Mouse (Mus musculus) CH12.LX (cell line): ENCODE results near the gene Ror2. TPM values are rescaled to one million over a fixed set of nuclear protein-coding genes. Genes with fewer than 3 reads are reported as not detected.
A peak's percentile ranks its signal among the peaks of the same experiment; 100 is the strongest.

ENCODE experiments used
- DNase-seq: peaks from one replicate; pipeline ENCODE4 v3.0.0-alpha.2; 2013; ENCODE audit errors: extremely low read depth
- H3K27ac ChIP-seq: 2 replicates; pipeline ENCODE4 v1.5.1; 2012; ENCODE audit warnings: low read depth, mild to moderate bottlenecking, control low read depth, moderate library complexity; ENCODE audit not compliant: insufficient read depth
- H3K27me3 ChIP-seq: replicated peaks from 2 replicates; pipeline ENCODE3; 2012; ENCODE audit warnings: inconsistent platforms
- H3K36me3 ChIP-seq, 2 experiments: replicated peaks in 1 of 2; 2 replicates each; pipeline versions ENCODE3 to v1.6.1; 2012; ENCODE audit warnings: inconsistent platforms in 1 of 2, low read length in 1 of 2, mild to moderate bottlenecking in 1 of 2, mixed read lengths in 1 of 2, moderate library complexity in 1 of 2; ENCODE audit not compliant: control insufficient read depth in 1 of 2, insufficient read depth in 1 of 2
- H3K4me1 ChIP-seq, 2 experiments: 2 replicates each; pipeline ENCODE4 v1.6.1; 2012; ENCODE audit warnings: inconsistent platforms in 1 of 2, moderate library complexity in 1 of 2; ENCODE audit not compliant: insufficient read depth in 2 of 2, control insufficient read depth in 1 of 2
- H3K4me2 ChIP-seq: 2 replicates; pipeline ENCODE4 v1.6.1; 2012; ENCODE audit warnings: low read depth, mild to moderate bottlenecking, control low read depth; ENCODE audit not compliant: poor library complexity, insufficient read depth, severe bottlenecking
- H3K4me3 ChIP-seq, 3 experiments: fragments of 150-350 bp in 1 of 3; sonication (generic) in 1 of 3; replicated peaks in 1 of 3; 2 replicates each; pipeline versions ENCODE3 to v1.5.1; 2011 to 2012; ENCODE audit warnings: low read depth in 2 of 3, low read length in 2 of 3, mild to moderate bottlenecking in 2 of 3, moderate library complexity in 2 of 3, control low read depth in 1 of 3, improper control_type of control experiment in 1 of 3, inconsistent platforms in 1 of 3, mixed read lengths in 1 of 3; ENCODE audit not compliant: poor library complexity in 1 of 3
- H3K79me2 ChIP-seq: replicated peaks from 2 replicates; pipeline ENCODE4 v1.6.1; 2012; ENCODE audit warnings: mild to moderate bottlenecking, moderate library complexity; ENCODE audit not compliant: control insufficient read depth, poor library complexity, insufficient read depth, severe bottlenecking; ENCODE audit errors: extremely low read depth
- H3K9ac ChIP-seq: 2 replicates; pipeline ENCODE4 v1.6.1; 2012; ENCODE audit warnings: low read depth, mild to moderate bottlenecking, control low read depth, moderate library complexity; ENCODE audit not compliant: insufficient read depth
- H3K9me3 ChIP-seq: replicated peaks from 2 replicates; pipeline ENCODE3; 2012; ENCODE audit warnings: low read length, inconsistent platforms, mixed read lengths
- CTCF ChIP-seq, 2 experiments: IDR thresholded peaks in 1 of 2; conservative IDR thresholded peaks in 1 of 2; 2 replicates each; pipeline ENCODE4 v1.5.1; 2011 to 2012; ENCODE audit warnings: low read depth in 2 of 2, low read length in 2 of 2, improper control_type of control experiment in 1 of 2, inconsistent platforms in 1 of 2, mild to moderate bottlenecking in 1 of 2, moderate library complexity in 1 of 2
- GABPA ChIP-seq: IDR thresholded peaks from 2 replicates; pipeline ENCODE4 v1.6.1; 2012; ENCODE audit warnings: low read depth, low read length, improper control_type of control experiment, inconsistent platforms; ENCODE audit not compliant: insufficient replicate concordance
- MAFK ChIP-seq: IDR thresholded peaks from 2 replicates; pipeline ENCODE4 v1.6.1; 2011; ENCODE audit warnings: low read length, improper control_type of control experiment; ENCODE audit not compliant: insufficient replicate concordance
- MAZ ChIP-seq: IDR thresholded peaks from 2 replicates; pipeline ENCODE4 v1.6.1; 2012; ENCODE audit warnings: low read depth, mild to moderate bottlenecking, inconsistent platforms, low read length, improper control_type of control experiment, moderate library complexity
- MXI1 ChIP-seq: IDR thresholded peaks from 2 replicates; pipeline ENCODE4 v1.6.1; 2011; ENCODE audit warnings: mild to moderate bottlenecking, low read depth, low read length, improper control_type of control experiment
- MYC ChIP-seq: IDR thresholded peaks from 2 replicates; pipeline ENCODE4 v1.6.1; 2011; ENCODE audit warnings: low read depth, mild to moderate bottlenecking, improper control_type of control experiment, low read length
- POLR2A ChIP-seq: IDR thresholded peaks from 2 replicates; pipeline ENCODE4 v1.6.1; 2011; ENCODE audit warnings: low read depth, mild to moderate bottlenecking, improper control_type of control experiment, low read length
- RAD21 ChIP-seq: IDR thresholded peaks from 2 replicates; pipeline ENCODE4 v1.6.1; 2011; ENCODE audit warnings: low read depth, mild to moderate bottlenecking, low read length, improper control_type of control experiment, moderate library complexity
- RCOR1 ChIP-seq: conservative IDR thresholded peaks from 2 replicates; pipeline ENCODE4 v1.6.1; 2012; ENCODE audit warnings: low read depth, mild to moderate bottlenecking, inconsistent platforms, low read length, improper control_type of control experiment
- SIN3A ChIP-seq: IDR thresholded peaks from 2 replicates; pipeline ENCODE4 v1.6.1; 2012; ENCODE audit warnings: low read length, improper control_type of control experiment, inconsistent platforms
- SMC3 ChIP-seq: IDR thresholded peaks from 2 replicates; pipeline ENCODE4 v1.6.1; 2011; ENCODE audit warnings: low read depth, low read length, improper control_type of control experiment
- ZC3H11A ChIP-seq: IDR thresholded peaks from 2 replicates; pipeline ENCODE4 v1.6.1; 2012; ENCODE audit warnings: low read depth, mild to moderate bottlenecking, inconsistent platforms, low read length, improper control_type of control experiment
- dilution Hi-C: fragments of 300-500 bp; cut with MboI; formaldehyde crosslinking; loops from 2 replicates; pipeline ENCODE4 v1.14.3; 2020; ENCODE audit warnings: low sequenced_read_pairs; ENCODE audit not compliant: extremely low pct_unique_long_range_greater_than_20kb, extremely low pct_ligation_motif_present
- in situ Hi-C: fragments of 300-500 bp; cut with MboI; formaldehyde crosslinking; loops from 3 replicates; pipeline ENCODE4 v1.14.3; 2019; ENCODE audit warnings: low sequenced_read_pairs, low pct_ligation_motif_present, low pct_unique_long_range_greater_than_20kb, mixed read lengths
- polyA plus RNA-seq: library from polyadenylated mRNA; unstranded; fragments of >175 nt; gene quantifications from 2 replicates; pipeline ENCODE4 v1.2.1, GENCODE M21; 2012; ENCODE audit warnings: low read depth; ENCODE audit not compliant: insufficient read length
- total RNA-seq, 2 experiments: library from RNA; depleted of rRNA; stranded (reverse); fragments of 300-350 nt in 1 of 2; fragments of >200 nt in 1 of 2; gene quantifications; 2 replicates each; pipeline ENCODE4 v1.2.3; 2012 to 2014

The Ror2 gene
- total and polyA plus RNA-seq, 3 experiments = 0.13 to 0.63 (median 0.16) TPM

- dilution Hi-C loops = no loop called here
- H3K9ac ChIP-seq = no peak overlapping the region
- no peak overlapping the region for H3K27ac ChIP-seq
- no peak overlapping the region for H3K4me2 ChIP-seq
- in situ Hi-C loops = loop anchor here (5.0 kb wide), 1 partner anchor 190 kb away; no protein-coding TSS in a partner anchor
- DNase-seq = no peak
- no peaks in the 10 kb centered on the region for H3K36me3 ChIP-seq
- H3K27me3 ChIP-seq = peaks cover 7% of the 10 kb centered on the region
- TF ChIP-seq MAFK (no peak), POLR2A (no peak)
- H3K79me2 ChIP-seq = no peaks in the 10 kb centered on the region
- no peak overlapping the region for H3K4me3 ChIP-seq
- no peaks in the 10 kb centered on the region for H3K4me1 ChIP-seq
- H3K9me3 ChIP-seq = no peaks in the 10 kb centered on the region
Measured at GRCm38 (mm10) chr13:53122085-53122484, 163.8 kb downstream of the Ror2 start.

DNA sequence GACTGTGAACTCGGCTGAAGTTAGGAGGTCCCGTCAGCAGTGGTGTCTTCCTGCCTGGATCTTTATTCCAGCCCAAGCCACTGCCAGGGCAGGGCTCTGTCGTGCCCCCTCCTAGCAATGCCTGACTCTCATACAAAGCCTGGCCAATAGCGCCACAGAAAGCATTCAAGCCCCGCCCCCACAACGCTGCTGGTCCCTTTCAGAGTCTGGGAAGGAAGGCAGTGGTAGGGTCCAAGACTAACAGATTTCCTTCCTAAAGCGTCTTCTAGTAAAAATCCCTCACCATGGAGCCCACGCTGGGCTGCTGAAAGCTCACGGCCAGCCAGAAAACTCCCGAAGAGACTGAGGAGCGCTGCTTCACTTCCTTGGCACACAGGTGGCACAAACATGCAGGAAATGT lies 165.0 kb downstream of the Ror2 start:
- dilution Hi-C loops = no loop called here
- H3K4me3 ChIP-seq = no peak overlapping the region

DNA sequence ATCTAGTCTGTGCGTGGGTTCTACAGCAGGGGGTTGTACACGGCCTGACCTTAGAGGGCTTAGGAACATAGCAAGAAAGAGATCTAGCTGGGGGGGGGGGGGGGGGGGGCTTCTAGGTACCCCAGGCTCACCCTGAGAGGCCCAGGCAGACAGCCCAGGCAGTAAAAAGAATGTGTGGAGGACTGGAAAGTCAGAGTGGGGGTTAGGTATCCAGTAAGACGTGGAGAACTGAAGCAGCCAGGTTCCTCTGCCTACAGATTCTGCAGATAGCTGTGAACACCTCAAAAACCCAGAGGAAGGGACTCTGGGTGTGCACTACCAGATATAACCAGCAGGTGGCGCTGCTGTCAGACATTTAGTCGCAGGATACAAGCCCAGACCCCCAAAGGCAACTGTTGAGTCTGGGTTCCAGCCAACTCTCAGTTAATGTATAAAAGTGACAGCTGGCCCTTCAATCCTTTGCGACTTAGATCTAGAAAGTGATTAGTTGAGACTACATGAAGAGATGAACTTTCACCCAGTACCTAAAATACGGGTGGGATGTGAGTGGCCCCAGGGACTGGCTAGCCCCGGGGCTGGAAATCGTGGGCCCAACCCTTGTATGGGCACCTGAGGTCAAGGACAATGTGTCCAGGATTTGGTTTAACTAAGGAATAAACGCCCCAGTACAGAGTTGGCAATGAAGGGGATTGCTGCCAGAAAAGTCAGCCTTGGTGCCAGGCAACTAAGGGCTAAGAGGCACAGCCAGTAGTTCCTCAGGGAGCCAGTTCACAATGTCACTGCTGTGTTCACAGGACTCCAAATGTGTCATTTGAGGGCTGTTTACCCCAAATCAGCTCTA lies 166.1 kb downstream of the Ror2 start:
- H3K27me3 ChIP-seq = peaks cover 20% of the 10 kb centered on the region
- no peak overlapping the region for H3K27ac ChIP-seq
- dilution Hi-C loops (no loop called here), in situ Hi-C loops (loop anchor here (5.0 kb wide), 2 partner anchors 192 to 237 kb away; no protein-coding TSS in a partner anchor)
- no peaks in the 10 kb centered on the region for H3K79me2 ChIP-seq
- TF ChIP-seq CTCF (conservative IDR thresholded peaks at IDR 0.05 in 1 of 2, IDR thresholded peaks at IDR 0.05 in 1 of 2; ENCODE audit: low read depth in 2 of 2, low read length in 2 of 2) = peak; percentile 90 to 93
- peak; percentile 88 for TF ChIP-seq SMC3
- TF ChIP-seq MXI1 = no peak
- TF ChIP-seq GABPA = no peak
- peak; percentile 89 for TF ChIP-seq RAD21
- no peak for TF ChIP-seq RCOR1
- no peak for TF ChIP-seq MAZ
- no peak for TF ChIP-seq MYC
- TF ChIP-seq ZC3H11A = peak; percentile 17; the same call in 1 of the 2 replicates
- peak; percentile 78 for DNase-seq
- no peaks in the 10 kb centered on the region for H3K4me1 ChIP-seq
- H3K9me3 ChIP-seq = no peaks in the 10 kb centered on the region
- no peaks in the 10 kb centered on the region for H3K36me3 ChIP-seq
- no peak overlapping the region for H3K9ac ChIP-seq
- H3K4me2 ChIP-seq = no peak overlapping the region
- H3K4me3 ChIP-seq = no peak overlapping the region

More for the DNA sequence above, 165.0 kb downstream of the Ror2 start:
- Histone ChIP-seq H3K9ac (no peak overlapping the region), H3K4me1 (no peaks in the 10 kb centered on the region), H3K4me2 (no peak overlapping the region), H3K79me2 (no peaks in the 10 kb centered on the region), H3K27me3 (peaks cover 13% of the 10 kb centered on the region), H3K27ac (no peak overlapping the region), H3K9me3 (no peaks in the 10 kb centered on the region), H3K36me3 (no peaks in the 10 kb centered on the region)
- in situ Hi-C loops = loop anchor here (5.0 kb wide), 1 partner anchor 191 kb away; no protein-coding TSS in a partner anchor
- no peak for DNase-seq
- TF ChIP-seq SIN3A = no peak
